16 mouse cellular contexts compared by ENCODE assay signal in genomic region chr7:72292232-72292913, GRCm38 (mm10). TPM values are rescaled to one million over a fixed set of nuclear protein-coding genes. Genes with fewer than 3 reads are reported as not detected.
DNase-seq lines count a peak whose midpoint lies in the region; ATAC-seq and TF ChIP-seq lines count a peak whose summit lies in the region.
"Had no signal": no experiment of that assay in that cellular context is flagged by ENCODE, and none has a peak within 500 bp of the region (broad histone marks: within the 10 kb centered on the region; RNA-seq: fewer than 3 reads in every experiment).

No protein-coding gene starts in this region.

- no peak overlapping the region for H3K27ac ChIP-seq in kidney, postnatal 0 days
- H3K27ac ChIP-seq in liver, embryonic 13.5 days: no peak overlapping the region
- no peak overlapping the region for H3K27ac ChIP-seq in hindbrain, embryonic 14.5 days
- H3K27ac ChIP-seq in hindbrain, embryonic 10.5 days: no peak overlapping the region
- H3K27ac ChIP-seq: embryonic facial prominence, embryonic 13.5 days; midbrain, embryonic 15.5 days had no signal

- H3K9me3 ChIP-seq in kidney, postnatal 0 days (replicated peaks; ENCODE audit: low read length): no peaks in the 10 kb centered on the region
- no peaks in the 10 kb centered on the region for H3K9me3 ChIP-seq in liver, embryonic 13.5 days (replicated peaks)
- H3K9me3 ChIP-seq in hindbrain, embryonic 14.5 days (ENCODE audit: control insufficient read depth, low read length): no peaks in the 10 kb centered on the region
- H3K9me3 ChIP-seq in hindbrain, embryonic 10.5 days: no peaks in the 10 kb centered on the region
- H3K9me3 ChIP-seq: embryonic facial prominence, embryonic 13.5 days; midbrain, embryonic 15.5 days had no signal

- no peaks in the 10 kb centered on the region for H3K4me1 ChIP-seq in kidney, postnatal 0 days (replicated peaks; ENCODE audit: insufficient read depth, low read length)
- H3K4me1 ChIP-seq in liver, embryonic 13.5 days (replicated peaks): no peaks in the 10 kb centered on the region
- H3K4me1 ChIP-seq in hindbrain, embryonic 14.5 days (replicated peaks; ENCODE audit: control insufficient read depth, insufficient read depth, low read length): no peaks in the 10 kb centered on the region
- H3K4me1 ChIP-seq in hindbrain, embryonic 10.5 days (replicated peaks): no peaks in the 10 kb centered on the region
- H3K4me1 ChIP-seq: embryonic facial prominence, embryonic 13.5 days; midbrain, embryonic 15.5 days had no signal

- H3K9ac ChIP-seq in kidney, postnatal 0 days (ENCODE audit: low read depth, low read length): no peak overlapping the region
- no peak overlapping the region for H3K9ac ChIP-seq in liver, embryonic 13.5 days
- no peak overlapping the region for H3K9ac ChIP-seq in hindbrain, embryonic 14.5 days
- H3K9ac ChIP-seq: embryonic facial prominence, embryonic 13.5 days; lung, embryonic 14.5 days; midbrain, embryonic 15.5 days had no signal

- DNase-seq in kidney, adult 11 months: peak; percentile 42
- no peak for DNase-seq in kidney, postnatal 10 days
- DNase-seq in kidney, postnatal 0 days (ENCODE audit: low spot score): no peak
- DNase-seq in liver, embryonic 13.5 days: no peak
- peak; percentile 84 for DNase-seq in yolk sac, embryonic 10.5 days (ENCODE audit: low spot score)
- no peak for DNase-seq in hindbrain, embryonic 14.5 days (ENCODE audit: low spot score)
- no peak for DNase-seq in hindbrain, embryonic 10.5 days (ENCODE audit: low spot score)
- DNase-seq in right cerebral cortex, postnatal 14 days: no peak
- DNase-seq: gastrocnemius, postnatal 10 days; heart, postnatal 14 days; left cerebral cortex, postnatal 4 days; lung, embryonic 14.5 days; thymus, postnatal 14 days had no signal

- ATAC-seq in kidney, postnatal 0 days (replicated peaks; ENCODE audit: low FRiP score, low read depth): peak; percentile 85
- peak; percentile 83 for ATAC-seq in liver, embryonic 13.5 days (ENCODE audit: low read depth)
- ATAC-seq in hindbrain, embryonic 14.5 days (ENCODE audit: low FRiP score): no peak
- ATAC-seq: activated CD4-positive, CD25-positive, alpha-beta regulatory T cell, adult 4 months; midbrain, embryonic 15.5 days had no signal

- H3K27me3 ChIP-seq in kidney, postnatal 0 days (ENCODE audit: insufficient read depth, low read length): no peaks in the 10 kb centered on the region
- no peaks in the 10 kb centered on the region for H3K27me3 ChIP-seq in liver, embryonic 13.5 days
- no peaks in the 10 kb centered on the region for H3K27me3 ChIP-seq in hindbrain, embryonic 14.5 days (ENCODE audit: control insufficient read depth, insufficient read depth, low read length)
- no peaks in the 10 kb centered on the region for H3K27me3 ChIP-seq in hindbrain, embryonic 10.5 days (ENCODE audit: insufficient read depth, poor library complexity, severe bottlenecking)
- H3K27me3 ChIP-seq: embryonic facial prominence, embryonic 13.5 days; midbrain, embryonic 15.5 days had no signal

- no peak overlapping the region for H3K4me2 ChIP-seq in kidney, postnatal 0 days (ENCODE audit: low read length)
- H3K4me2 ChIP-seq in liver, embryonic 13.5 days: no peak overlapping the region
- H3K4me2 ChIP-seq in hindbrain, embryonic 14.5 days (replicated peaks): no peak overlapping the region
- H3K4me2 ChIP-seq: embryonic facial prominence, embryonic 13.5 days; lung, embryonic 14.5 days; midbrain, embryonic 15.5 days had no signal

- no peaks in the 10 kb centered on the region for H3K36me3 ChIP-seq in kidney, postnatal 0 days (ENCODE audit: insufficient read depth, low read length)
- no peaks in the 10 kb centered on the region for H3K36me3 ChIP-seq in liver, embryonic 13.5 days
- no peaks in the 10 kb centered on the region for H3K36me3 ChIP-seq in hindbrain, embryonic 14.5 days (replicated peaks; ENCODE audit: control insufficient read depth, insufficient read depth)
- no peaks in the 10 kb centered on the region for H3K36me3 ChIP-seq in hindbrain, embryonic 10.5 days
- H3K36me3 ChIP-seq: embryonic facial prominence, embryonic 13.5 days; midbrain, embryonic 15.5 days had no signal

- H3K4me3 ChIP-seq in kidney, postnatal 0 days (replicated peaks; ENCODE audit: low read depth, low read length): no peak overlapping the region
- H3K4me3 ChIP-seq in liver, embryonic 13.5 days (replicated peaks): no peak overlapping the region
- no peak overlapping the region for H3K4me3 ChIP-seq in hindbrain, embryonic 14.5 days (replicated peaks; ENCODE audit: low read length)
- H3K4me3 ChIP-seq in hindbrain, embryonic 10.5 days: no peak overlapping the region
- H3K4me3 ChIP-seq: embryonic facial prominence, embryonic 13.5 days; midbrain, embryonic 15.5 days had no signal

- WGBS in kidney, postnatal 0 days: 81% methylated on average over 8 of the region's 8 CpGs
- WGBS in liver, embryonic 13.5 days (ENCODE audit: insufficient replicate concordance): 67% methylated on average over 8 of the region's 8 CpGs
- WGBS in hindbrain, embryonic 14.5 days: 90% methylated on average over 8 of the region's 8 CpGs
- WGBS in hindbrain, embryonic 10.5 days: 90% methylated on average over 8 of the region's 8 CpGs

- no peak for TF ChIP-seq CTCF in kidney, postnatal 0 days (IDR thresholded peaks at IDR 0.05; ENCODE audit: low read depth)

RNA-seq across cellular contexts. Expression of gene Mctp2, which starts 14.0 kb away (rescaled TPM):
- 4.0 and 4.1 TPM in 2 replicates for polyA plus RNA-seq in kidney, postnatal 0 days (2015; fragmentation: Nextera tagmentation; extraction: Ambion mirVana)
- polyA plus RNA-seq in liver, embryonic 13.5 days (2015; fragmentation: Nextera tagmentation; extraction: Ambion mirVana): 0.15 and 0.21 TPM in 2 replicates
- polyA plus RNA-seq in hindbrain, embryonic 14.5 days (2014; fragmentation: Nextera tagmentation; extraction: Ambion mirVana): 0.74 and 0.97 TPM in 2 replicates
- 0.13 and 0.47 TPM in 2 replicates for polyA plus RNA-seq in hindbrain, embryonic 10.5 days (2016; fragmentation: Nextera tagmentation; extraction: Ambion mirVana)

Comparison
In these comparisons a context has a peak if more than half of its experiments do, and no peak if none do; other contexts are left out.
1. DNase-seq: peak in kidney, adult 11 months (single experiment) and yolk sac, embryonic 10.5 days (single experiment); none in kidney, postnatal 10 days (single experiment), kidney, postnatal 0 days (single experiment), liver, embryonic 13.5 days (single experiment), hindbrain, embryonic 14.5 days (single experiment), hindbrain, embryonic 10.5 days (single experiment) and right cerebral cortex, postnatal 14 days (single experiment).